Mouse (Mus musculus) hindbrain, embryonic 13.5 days (tissue): ENCODE measurements around the gene Cdh3. TPM values are rescaled to one million over a fixed set of nuclear protein-coding genes. Genes with fewer than 3 reads are reported as not detected.

Experiments
- ATAC-seq: fragments of 200-750 bp; cut with Nextera tagmentation; 2 replicates; pipeline ENCODE4 v1.8.0; 2017; ENCODE audit warnings: moderate TSS enrichment; ENCODE audit not compliant: low FRiP score
- H3K27ac ChIP-seq: fragments of 300-500 bp; sonication (generic); 2 replicates; pipeline ENCODE4 v1.5.1; 2015; ENCODE audit warnings: inconsistent platforms, mild to moderate bottlenecking, moderate library complexity
- H3K27me3 ChIP-seq: fragments of 300-500 bp; sonication (generic); 2 replicates; pipeline ENCODE4 v1.6.1; 2015; ENCODE audit warnings: mild to moderate bottlenecking, inconsistent platforms
- H3K36me3 ChIP-seq: fragments of 300-500 bp; sonication (generic); 2 replicates; pipeline ENCODE4 v1.6.1; 2015; ENCODE audit warnings: mild to moderate bottlenecking, inconsistent platforms
- H3K4me1 ChIP-seq: fragments of 300-500 bp; sonication (generic); replicated peaks from 2 replicates; pipeline ENCODE4 v1.6.1; 2015; ENCODE audit warnings: inconsistent platforms
- H3K4me2 ChIP-seq: fragments of 300-500 bp; sonication (generic); 2 replicates; pipeline ENCODE4 v1.6.1; 2015; ENCODE audit warnings: inconsistent platforms, mild to moderate bottlenecking, moderate library complexity
- H3K4me3 ChIP-seq: fragments of 300-500 bp; sonication (generic); 2 replicates; pipeline ENCODE4 v1.5.1; 2015; ENCODE audit warnings: mild to moderate bottlenecking, inconsistent platforms
- H3K9ac ChIP-seq: fragments of 300-500 bp; sonication (generic); 2 replicates; pipeline ENCODE4 v1.6.1; 2015; ENCODE audit warnings: mild to moderate bottlenecking, inconsistent platforms
- H3K9me3 ChIP-seq: fragments of 300-500 bp; sonication (generic); 2 replicates; pipeline ENCODE4 v1.6.1; 2016; ENCODE audit warnings: inconsistent platforms
- WGBS: fragments of 180-500 bp; shearing (Covaris S2); methylation state at CpG from one replicate; pipeline ENCODE4 v1.1.7; 2015; 5-methylcytosine and 5-hydroxymethylcytosine counted together
- polyA plus RNA-seq: library from polyadenylated mRNA; unstranded; fragments of >200 nt; fragmentation: Nextera tagmentation; extraction: Ambion mirVana; gene quantifications from 2 replicates; pipeline ENCODE4 v1.2.1, GENCODE M21; 2015

The Cdh3 gene
- polyA plus RNA-seq, 1 experiment from 2014 or later, result 2.7 TPM

GRCm38 (mm10) chr8:106528596-106529249 is 18.0 kb downstream of the Cdh3 start:
- WGBS, result 87% methylated on average over 9 of the region's 9 CpGs
- Histone ChIP-seq H3K27me3 (no peaks in the 10 kb centered on the region), H3K9me3 (no peaks in the 10 kb centered on the region), H3K4me3 (no peak overlapping the region), H3K4me1 (no peaks in the 10 kb centered on the region), H3K4me2 (no peak overlapping the region), H3K9ac (no peak overlapping the region), H3K27ac (no peak overlapping the region), H3K36me3 (no peaks in the 10 kb centered on the region)
- ATAC-seq, result no peak

GRCm38 (mm10) chr8:106529885-106530482 is 19.3 kb downstream of the Cdh3 start:
- H3K4me3 ChIP-seq, result no peak overlapping the region
- H3K4me1 ChIP-seq, result no peaks in the 10 kb centered on the region
- no peaks in the 10 kb centered on the region for H3K27me3 ChIP-seq
- H3K27ac ChIP-seq, result no peak overlapping the region
- no peak overlapping the region for H3K4me2 ChIP-seq
- 94% methylated on average over 10 of the region's 10 CpGs for WGBS
- H3K9me3 ChIP-seq, result no peaks in the 10 kb centered on the region
- H3K36me3 ChIP-seq, result no peaks in the 10 kb centered on the region
- ATAC-seq, result no peak
- H3K9ac ChIP-seq, result no peak overlapping the region

- H3K27me3 ChIP-seq, result no peaks in the 10 kb centered on the region
- H3K4me3 ChIP-seq, result no peak overlapping the region
- ATAC-seq, result no peak
- no peaks in the 10 kb centered on the region for H3K4me1 ChIP-seq
- no peak overlapping the region for H3K9ac ChIP-seq
- 74% methylated on average over 4 of the region's 4 CpGs for WGBS
- no peaks in the 10 kb centered on the region for H3K9me3 ChIP-seq
- H3K4me2 ChIP-seq, result no peak overlapping the region
- no peak overlapping the region for H3K27ac ChIP-seq
- no peaks in the 10 kb centered on the region for H3K36me3 ChIP-seq
Measured at GRCm38 (mm10) chr8:106530566-106530965, 19.9 kb downstream of the Cdh3 start.

GRCm38 (mm10) chr8:106533709-106534108 is 23.0 kb downstream of the Cdh3 start:
- Histone ChIP-seq H3K9me3 (no peaks in the 10 kb centered on the region), H3K27me3 (no peaks in the 10 kb centered on the region), H3K27ac (no peak overlapping the region), H3K4me3 (no peak overlapping the region), H3K36me3 (no peaks in the 10 kb centered on the region), H3K4me2 (no peak overlapping the region), H3K4me1 (peaks cover 1% of the 10 kb centered on the region; the same call in 1 of the 2 replicates), H3K9ac (no peak overlapping the region)
- 86% methylated on average over 7 of the region's 7 CpGs for WGBS
- ATAC-seq, result no peak

GRCm38 (mm10) chr8:106534449-106534848 is 23.8 kb downstream of the Cdh3 start:
- ATAC-seq, result no peak

GRCm38 (mm10) chr8:106535448-106535847 is 24.8 kb downstream of the Cdh3 start:
- no peak overlapping the region for H3K4me2 ChIP-seq
- no peak overlapping the region for H3K4me3 ChIP-seq
- no peak for ATAC-seq
- H3K9me3 ChIP-seq, result no peaks in the 10 kb centered on the region
- WGBS, result 72% methylated on average over 4 of the region's 4 CpGs
- no peaks in the 10 kb centered on the region for H3K36me3 ChIP-seq
- no peaks in the 10 kb centered on the region for H3K27me3 ChIP-seq
- H3K4me1 ChIP-seq, result peaks cover 10% of the 10 kb centered on the region
- H3K27ac ChIP-seq, result no peak overlapping the region
- H3K9ac ChIP-seq, result no peak overlapping the region

More at GRCm38 (mm10) chr8:106534449-106534848, 23.8 kb downstream of the Cdh3 start:
- H3K4me1 ChIP-seq, result peaks cover 9% of the 10 kb centered on the region
- no peaks in the 10 kb centered on the region for H3K9me3 ChIP-seq
- H3K4me3 ChIP-seq, result no peak overlapping the region
- H3K27me3 ChIP-seq, result no peaks in the 10 kb centered on the region
- no peaks in the 10 kb centered on the region for H3K36me3 ChIP-seq
- 36% methylated on average over 6 of the region's 6 CpGs for WGBS
- no peak overlapping the region for H3K4me2 ChIP-seq
- no peak overlapping the region for H3K27ac ChIP-seq
- H3K9ac ChIP-seq, result no peak overlapping the region

- H3K27me3 ChIP-seq, result no peaks in the 10 kb centered on the region
- WGBS, result 39% methylated on average over 5 of the region's 5 CpGs
- H3K36me3 ChIP-seq, result no peaks in the 10 kb centered on the region
- H3K4me3 ChIP-seq, result no peak overlapping the region
- ATAC-seq, result no peak
- no peaks in the 10 kb centered on the region for H3K9me3 ChIP-seq
- H3K9ac ChIP-seq, result no peak overlapping the region; the same call in 1 of the 2 replicates
- peaks cover 10% of the 10 kb centered on the region for H3K4me1 ChIP-seq
- H3K4me2 ChIP-seq, result no peak overlapping the region
- no peak overlapping the region for H3K27ac ChIP-seq
Measured at GRCm38 (mm10) chr8:106539193-106539592, 28.5 kb downstream of the Cdh3 start.

GRCm38 (mm10) chr8:106541002-106541401 is 30.3 kb downstream of the Cdh3 start:
- Histone ChIP-seq H3K4me3 (no peak overlapping the region), H3K27ac (no peak overlapping the region), H3K4me1 (peaks cover 10% of the 10 kb centered on the region), H3K36me3 (no peaks in the 10 kb centered on the region), H3K4me2 (no peak overlapping the region), H3K9ac (no peak overlapping the region), H3K9me3 (no peaks in the 10 kb centered on the region), H3K27me3 (no peaks in the 10 kb centered on the region)
- 83% methylated on average over 11 of the region's 11 CpGs for WGBS
- no peak for ATAC-seq

GRCm38 (mm10) chr8:106543043-106543442 is 32.4 kb downstream of the Cdh3 start:
- Histone ChIP-seq H3K4me3 (no peak overlapping the region), H3K27ac (no peak overlapping the region), H3K4me1 (peaks cover 10% of the 10 kb centered on the region), H3K9ac (no peak overlapping the region), H3K9me3 (no peaks in the 10 kb centered on the region), H3K4me2 (no peak overlapping the region), H3K36me3 (no peaks in the 10 kb centered on the region), H3K27me3 (no peaks in the 10 kb centered on the region)
- no peak for ATAC-seq
- 78% methylated on average over 8 of the region's 8 CpGs for WGBS

- no peak overlapping the region for H3K4me3 ChIP-seq
- no peak overlapping the region for H3K4me2 ChIP-seq
- H3K9ac ChIP-seq, result no peak overlapping the region
- no peaks in the 10 kb centered on the region for H3K27me3 ChIP-seq
- H3K27ac ChIP-seq, result no peak overlapping the region
- H3K4me1 ChIP-seq, result no peaks in the 10 kb centered on the region
- no peaks in the 10 kb centered on the region for H3K9me3 ChIP-seq
- no peaks in the 10 kb centered on the region for H3K36me3 ChIP-seq
- WGBS, result 88% methylated on average over 2 of the region's 2 CpGs
- ATAC-seq, result no peak
Measured at GRCm38 (mm10) chr8:106545149-106545548, 34.5 kb downstream of the Cdh3 start.

GRCm38 (mm10) chr8:106546746-106547145 is 36.1 kb downstream of the Cdh3 start:
- no peaks in the 10 kb centered on the region for H3K9me3 ChIP-seq
- H3K27ac ChIP-seq, result no peak overlapping the region
- H3K4me1 ChIP-seq, result no peaks in the 10 kb centered on the region
- no peak overlapping the region for H3K4me3 ChIP-seq
- WGBS, result 90% methylated on average over 7 of the region's 7 CpGs
- no peak for ATAC-seq
- H3K36me3 ChIP-seq, result no peaks in the 10 kb centered on the region
- no peaks in the 10 kb centered on the region for H3K27me3 ChIP-seq
- no peak overlapping the region for H3K9ac ChIP-seq
- H3K4me2 ChIP-seq, result no peak overlapping the region

GRCm38 (mm10) chr8:106548366-106548936 is 37.8 kb downstream of the Cdh3 start:
- H3K4me1 ChIP-seq, result no peaks in the 10 kb centered on the region
- no peaks in the 10 kb centered on the region for H3K36me3 ChIP-seq
- H3K9me3 ChIP-seq, result no peaks in the 10 kb centered on the region
- no peaks in the 10 kb centered on the region for H3K27me3 ChIP-seq
- H3K9ac ChIP-seq, result no peak overlapping the region
- 87% methylated on average over 10 of the region's 10 CpGs for WGBS
- no peak overlapping the region for H3K27ac ChIP-seq
- H3K4me2 ChIP-seq, result no peak overlapping the region
- no peak overlapping the region for H3K4me3 ChIP-seq
- ATAC-seq, result no peak

GRCm38 (mm10) chr8:106550906-106551305 is 40.2 kb downstream of the Cdh3 start:
- no peaks in the 10 kb centered on the region for H3K27me3 ChIP-seq
- no peak overlapping the region for H3K4me3 ChIP-seq
- no peak overlapping the region for H3K27ac ChIP-seq
- H3K36me3 ChIP-seq, result no peaks in the 10 kb centered on the region
- no peak for ATAC-seq
- WGBS, result 98% methylated on average over 1 of the region's 1 CpGs
- no peak overlapping the region for H3K9ac ChIP-seq
- H3K4me2 ChIP-seq, result no peak overlapping the region
- H3K4me1 ChIP-seq, result no peaks in the 10 kb centered on the region
- H3K9me3 ChIP-seq, result no peaks in the 10 kb centered on the region
